Mouse (Mus musculus): ENCODE measurements around the gene Notch2. TPM values are rescaled to one million over a fixed set of nuclear protein-coding genes. Genes with fewer than 3 reads are reported as not detected.

The Notch2 gene
- polyA plus RNA-seq, 1 experiment = 49.4 TPM

DNA sequence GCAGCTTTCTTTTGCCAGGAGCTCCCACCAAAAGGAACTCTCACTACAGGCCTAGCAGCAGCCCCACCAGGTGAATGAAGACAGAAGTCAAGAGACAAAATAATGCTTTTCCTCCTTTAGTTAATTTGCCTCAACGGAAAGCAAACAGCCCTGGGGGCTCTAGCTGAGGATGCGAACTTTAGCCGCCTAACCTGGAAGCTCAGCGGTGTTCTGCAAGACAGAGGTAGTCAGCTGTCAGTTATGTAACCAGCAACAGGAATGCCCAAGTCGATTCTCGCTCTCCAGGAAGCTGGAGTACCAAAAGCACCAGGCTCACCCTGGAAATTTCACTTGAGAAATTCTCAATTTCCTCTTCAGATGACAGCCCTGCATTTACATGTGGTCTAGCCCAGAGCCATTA lies 36.6 kb upstream of the Notch2 start:
- TF ChIP-seq POLR2A (IDR thresholded peaks at IDR 0.05; ENCODE audit: low read depth, low read length) (no peak), CTCF (IDR thresholded peaks at IDR 0.05; ENCODE audit: borderline replicate concordance, insufficient read depth, low read length) (no peak)
- H3K4me3 ChIP-seq (ENCODE audit: insufficient read depth, low read length) = no peak overlapping the region
- no peak overlapping the region for H3K27ac ChIP-seq (ENCODE audit: insufficient read depth, low read length)
- H3K4me1 ChIP-seq (ENCODE audit: control insufficient read depth, insufficient read depth, low read length) = peaks cover 2% of the 10 kb centered on the region; the same call in 1 of the 2 replicates

DNA sequence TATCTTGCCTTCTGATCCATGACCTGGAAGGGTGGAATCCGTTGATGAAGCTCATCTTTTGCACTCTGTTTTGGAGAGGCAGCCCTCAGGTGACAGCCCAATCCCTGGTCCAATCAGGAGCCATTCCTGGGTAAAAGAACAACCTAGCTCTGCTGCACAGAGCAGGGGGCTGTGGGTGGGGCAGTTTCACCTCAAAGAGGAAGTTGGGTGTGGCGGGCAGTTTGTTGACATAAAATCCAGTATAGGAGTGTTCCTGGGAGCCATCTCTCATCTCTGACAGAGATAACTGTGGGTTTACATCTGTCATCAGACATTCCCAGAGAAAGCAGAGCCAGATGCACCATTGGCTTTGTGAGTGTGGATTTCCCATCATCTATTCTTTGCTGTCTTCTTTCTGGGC lies 34.6 kb upstream of the Notch2 start:
- Histone ChIP-seq H3K4me1 (ENCODE audit: control insufficient read depth, insufficient read depth, low read length) (no peaks in the 10 kb centered on the region; the same call in 1 of the 2 replicates), H3K27ac (ENCODE audit: insufficient read depth, low read length) (no peak overlapping the region), H3K4me3 (ENCODE audit: insufficient read depth, low read length) (no peak overlapping the region)
- no peak for TF ChIP-seq POLR2A (IDR thresholded peaks at IDR 0.05; ENCODE audit: low read depth, low read length)
- no peak for TF ChIP-seq CTCF (IDR thresholded peaks at IDR 0.05; ENCODE audit: borderline replicate concordance, insufficient read depth, low read length)

DNA sequence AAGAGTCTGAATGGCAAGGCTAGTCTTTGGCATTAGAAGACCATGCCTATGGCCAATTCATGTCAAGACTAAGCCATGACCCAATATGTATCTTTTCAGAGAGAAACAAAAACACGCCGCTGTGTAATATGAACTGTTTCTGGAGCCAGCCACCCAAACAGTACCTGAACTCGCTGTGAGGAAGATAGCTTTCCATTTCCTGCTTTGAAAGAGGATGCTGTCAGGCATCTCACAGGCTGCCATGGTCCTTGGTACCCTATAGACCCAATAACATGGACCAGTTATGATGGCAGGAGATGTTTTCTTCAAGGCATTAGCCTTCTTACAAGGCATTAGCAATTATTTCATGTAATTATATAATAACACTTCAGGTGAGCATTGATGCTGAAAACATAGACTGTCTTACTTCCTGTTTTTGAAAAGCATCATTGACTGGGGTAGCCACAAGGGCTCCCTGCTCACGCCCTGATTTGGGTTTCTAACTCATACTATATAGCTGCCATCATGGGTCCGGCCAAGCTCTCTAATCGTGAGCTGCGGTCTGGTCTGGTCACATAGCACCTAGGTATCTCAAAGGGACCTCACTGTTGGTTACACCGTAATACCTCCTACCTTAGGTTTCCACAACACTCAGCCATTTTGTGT lies 32.5 kb upstream of the Notch2 start:
- no peak overlapping the region for H3K4me3 ChIP-seq (ENCODE audit: insufficient read depth, low read length)
- no peaks in the 10 kb centered on the region; the same call in 1 of the 2 replicates for H3K4me1 ChIP-seq (ENCODE audit: control insufficient read depth, insufficient read depth, low read length)
- H3K27ac ChIP-seq (ENCODE audit: insufficient read depth, low read length) = no peak overlapping the region
- TF ChIP-seq POLR2A (IDR thresholded peaks at IDR 0.05; ENCODE audit: low read depth, low read length) (no peak), CTCF (IDR thresholded peaks at IDR 0.05; ENCODE audit: borderline replicate concordance, insufficient read depth, low read length) (no peak)

DNA sequence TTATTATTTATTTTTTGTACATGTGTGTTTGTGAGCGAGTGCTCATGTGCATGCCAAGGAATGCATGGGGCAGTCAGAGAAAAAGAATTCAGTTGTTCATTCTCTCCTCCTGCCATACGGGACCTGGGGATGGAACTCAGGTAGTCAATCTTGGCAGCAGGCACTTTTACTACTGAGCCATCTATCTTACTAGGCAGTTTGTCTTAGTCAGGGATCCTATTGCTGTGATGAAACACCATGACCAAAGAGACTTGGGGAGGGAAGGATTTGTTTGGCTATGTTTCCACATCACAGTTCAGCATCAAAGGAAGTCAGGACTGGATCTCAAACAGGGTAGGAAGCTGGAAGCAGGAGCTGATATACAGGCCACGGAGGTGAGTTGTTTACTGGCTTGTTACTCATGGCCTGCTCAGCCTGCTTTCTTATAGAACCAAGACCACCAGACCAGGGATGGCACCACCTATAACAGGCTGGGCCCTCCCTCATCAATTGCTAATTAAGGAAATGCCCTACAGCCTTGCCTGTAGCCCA lies 31.9 kb upstream of the Notch2 start:
- Histone ChIP-seq H3K27ac (ENCODE audit: insufficient read depth, low read length) (no peak overlapping the region), H3K4me3 (ENCODE audit: insufficient read depth, low read length) (no peak overlapping the region), H3K4me1 (ENCODE audit: control insufficient read depth, insufficient read depth, low read length) (no peaks in the 10 kb centered on the region; the same call in 1 of the 2 replicates)
- TF ChIP-seq CTCF (IDR thresholded peaks at IDR 0.05; ENCODE audit: borderline replicate concordance, insufficient read depth, low read length) = no peak
- no peak for TF ChIP-seq POLR2A (IDR thresholded peaks at IDR 0.05; ENCODE audit: low read depth, low read length)

DNA sequence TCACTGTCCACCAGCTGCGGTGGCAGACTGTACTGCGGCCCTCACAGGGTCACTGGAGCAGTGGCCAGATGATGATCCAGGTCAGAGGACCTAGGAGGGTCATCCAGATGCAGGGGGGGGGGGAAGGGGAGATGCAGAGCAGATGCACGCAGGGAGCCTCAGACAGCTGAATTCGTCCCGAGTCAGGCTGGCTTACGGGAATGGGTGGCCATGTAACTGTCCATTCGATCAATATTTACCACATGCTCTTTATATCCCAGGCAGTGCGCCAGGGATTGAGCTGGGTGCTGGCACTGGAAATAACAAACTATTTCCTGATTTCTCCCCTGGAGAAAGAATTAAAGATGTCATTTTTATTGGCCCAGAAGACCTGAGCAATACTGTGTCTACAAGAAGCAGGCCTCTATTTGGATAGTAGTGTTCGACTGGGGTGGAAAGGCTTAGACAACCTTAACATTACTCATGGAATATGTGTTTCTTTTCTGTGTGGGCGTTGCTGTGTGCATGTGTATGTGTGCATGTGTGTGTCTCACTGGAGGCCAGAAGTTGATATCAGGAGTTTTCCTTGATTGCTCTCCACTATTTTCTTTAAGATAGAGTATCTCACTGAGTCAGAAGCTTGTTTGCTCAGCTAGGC lies 28.3 kb upstream of the Notch2 start:
- H3K27ac ChIP-seq (ENCODE audit: insufficient read depth, low read length) = no peak overlapping the region
- TF ChIP-seq POLR2A (IDR thresholded peaks at IDR 0.05; ENCODE audit: low read depth, low read length) (no peak), CTCF (IDR thresholded peaks at IDR 0.05; ENCODE audit: borderline replicate concordance, insufficient read depth, low read length) (no peak)
- H3K4me1 ChIP-seq (ENCODE audit: control insufficient read depth, insufficient read depth, low read length) = no peaks in the 10 kb centered on the region; the same call in 1 of the 2 replicates
- no peak overlapping the region for H3K4me3 ChIP-seq (ENCODE audit: insufficient read depth, low read length)

DNA sequence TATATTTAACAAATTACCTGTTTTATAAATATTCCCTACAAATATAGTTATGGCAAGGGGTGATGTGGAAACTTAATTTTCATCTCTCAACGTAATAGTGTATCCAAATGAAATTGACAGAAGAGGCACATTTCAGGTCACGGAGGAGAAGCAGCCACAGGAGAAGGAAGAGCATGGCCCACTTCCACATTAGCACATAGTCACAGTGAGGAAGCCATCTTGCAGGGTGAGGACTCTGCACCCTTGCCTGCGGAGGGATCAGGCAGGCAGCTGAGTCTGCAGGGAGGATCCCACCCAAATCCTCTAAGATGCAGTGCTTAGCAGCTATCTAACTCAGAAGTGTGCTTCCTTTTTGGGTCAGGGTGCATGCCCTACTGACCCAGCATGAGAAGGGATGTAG lies 27.6 kb upstream of the Notch2 start:
- TF ChIP-seq CTCF (IDR thresholded peaks at IDR 0.05; ENCODE audit: borderline replicate concordance, insufficient read depth, low read length) (no peak), POLR2A (IDR thresholded peaks at IDR 0.05; ENCODE audit: low read depth, low read length) (no peak)
- H3K4me1 ChIP-seq (ENCODE audit: control insufficient read depth, insufficient read depth, low read length) = no peaks in the 10 kb centered on the region; the same call in 1 of the 2 replicates
- H3K27ac ChIP-seq (ENCODE audit: insufficient read depth, low read length) = no peak overlapping the region
- H3K4me3 ChIP-seq (ENCODE audit: insufficient read depth, low read length) = no peak overlapping the region

DNA sequence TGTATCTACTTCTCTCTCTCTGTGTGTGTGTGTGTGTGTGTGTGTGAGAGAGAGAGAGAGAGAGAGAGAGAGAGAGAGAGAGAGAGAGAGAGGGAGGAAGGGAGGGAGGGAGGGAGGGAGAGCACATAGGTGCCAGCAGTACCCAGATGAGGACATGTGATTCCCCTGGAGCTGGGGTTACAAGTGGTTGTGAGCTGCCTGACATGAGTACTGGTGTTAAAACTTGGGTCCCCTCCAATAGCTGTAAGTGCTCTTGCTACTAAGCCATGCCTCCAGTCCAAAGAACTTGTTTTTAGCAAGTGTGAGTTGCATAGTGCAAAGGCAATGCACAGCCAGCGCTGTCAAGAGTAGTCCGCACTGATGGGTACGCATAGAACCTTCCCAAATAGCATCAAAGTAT lies 26.2 kb upstream of the Notch2 start:
- no peak overlapping the region for H3K27ac ChIP-seq (ENCODE audit: insufficient read depth, low read length)
- no peaks in the 10 kb centered on the region; the same call in 1 of the 2 replicates for H3K4me1 ChIP-seq (ENCODE audit: control insufficient read depth, insufficient read depth, low read length)
- no peak overlapping the region for H3K4me3 ChIP-seq (ENCODE audit: insufficient read depth, low read length)
- no peak for TF ChIP-seq POLR2A (IDR thresholded peaks at IDR 0.05; ENCODE audit: low read depth, low read length)
- TF ChIP-seq CTCF (IDR thresholded peaks at IDR 0.05; ENCODE audit: borderline replicate concordance, insufficient read depth, low read length) = no peak

DNA sequence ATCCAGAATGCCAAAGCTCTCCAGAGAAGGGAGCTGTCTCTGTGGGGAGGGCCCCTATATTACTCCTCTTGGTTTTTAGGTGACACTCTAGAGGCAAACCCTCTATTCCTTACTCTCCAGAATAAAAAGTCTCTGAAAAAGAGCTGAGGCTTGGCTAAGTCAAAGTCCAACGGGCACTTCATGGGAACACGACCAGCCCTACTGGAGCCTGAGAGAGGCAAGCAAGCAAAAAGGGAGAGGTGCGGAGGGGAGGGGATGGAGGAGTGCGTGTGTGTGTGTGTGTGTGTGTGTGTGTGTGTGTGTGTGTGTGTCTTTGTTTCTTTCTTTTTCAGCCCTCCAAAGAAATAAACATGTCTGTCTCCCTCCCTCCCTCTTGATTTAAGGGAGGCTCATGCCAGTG lies 24.6 kb upstream of the Notch2 start:
- Histone ChIP-seq H3K4me1 (ENCODE audit: control insufficient read depth, insufficient read depth, low read length) (peaks cover 5% of the 10 kb centered on the region; the same call in 1 of the 2 replicates), H3K27ac (ENCODE audit: insufficient read depth, low read length) (no peak overlapping the region), H3K4me3 (ENCODE audit: insufficient read depth, low read length) (no peak overlapping the region)
- TF ChIP-seq POLR2A (IDR thresholded peaks at IDR 0.05; ENCODE audit: low read depth, low read length) (no peak), CTCF (IDR thresholded peaks at IDR 0.05; ENCODE audit: borderline replicate concordance, insufficient read depth, low read length) (no peak)

DNA sequence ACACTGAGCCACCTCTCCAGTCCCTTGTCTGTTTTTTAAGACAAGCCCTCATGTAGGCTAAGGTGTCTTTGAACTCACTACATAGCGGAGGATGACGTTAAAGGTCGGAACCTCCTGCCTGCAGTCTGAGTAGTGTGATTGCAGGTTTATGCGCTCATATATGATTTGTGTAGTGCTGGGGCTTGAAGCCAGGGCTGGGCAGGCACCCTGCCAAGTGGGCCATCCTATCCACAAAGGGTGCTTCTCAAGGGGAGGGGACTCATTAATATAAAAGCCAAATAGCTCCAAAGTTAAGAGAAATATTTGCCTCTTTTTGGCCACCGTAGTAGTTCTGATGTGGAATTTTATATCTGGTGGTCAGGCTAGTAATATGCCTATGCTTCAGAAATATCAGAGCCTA lies 22.8 kb upstream of the Notch2 start:
- peaks cover 7% of the 10 kb centered on the region; the same call in 1 of the 2 replicates for H3K4me1 ChIP-seq (ENCODE audit: control insufficient read depth, insufficient read depth, low read length)
- H3K4me3 ChIP-seq (ENCODE audit: insufficient read depth, low read length) = no peak overlapping the region
- H3K27ac ChIP-seq (ENCODE audit: insufficient read depth, low read length) = no peak overlapping the region
- no peak for TF ChIP-seq POLR2A (IDR thresholded peaks at IDR 0.05; ENCODE audit: low read depth, low read length)
- no peak for TF ChIP-seq CTCF (IDR thresholded peaks at IDR 0.05; ENCODE audit: borderline replicate concordance, insufficient read depth, low read length)

DNA sequence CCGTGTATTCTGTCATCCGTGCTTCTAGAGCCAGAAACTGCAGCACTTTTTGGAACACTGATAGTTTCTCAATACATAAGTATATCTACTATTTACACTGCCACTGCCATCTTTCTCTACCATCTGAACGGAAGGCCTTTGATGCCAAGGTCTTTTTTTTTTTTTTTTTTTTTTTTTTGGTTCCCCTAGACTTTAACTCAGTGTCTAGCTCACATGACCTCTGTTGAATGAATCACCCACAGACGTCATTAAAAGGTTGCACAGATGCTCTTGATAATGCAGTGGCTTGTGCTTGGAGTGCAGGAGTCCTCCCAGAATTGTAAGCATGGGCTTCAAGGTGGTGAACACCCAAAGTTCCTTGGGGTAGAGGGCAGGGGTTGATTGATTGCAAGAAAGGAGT lies 21.0 kb upstream of the Notch2 start:
- no peak overlapping the region for H3K27ac ChIP-seq (ENCODE audit: insufficient read depth, low read length)
- no peak overlapping the region for H3K4me3 ChIP-seq (ENCODE audit: insufficient read depth, low read length)
- peaks cover 7% of the 10 kb centered on the region; the same call in 1 of the 2 replicates for H3K4me1 ChIP-seq (ENCODE audit: control insufficient read depth, insufficient read depth, low read length)
- TF ChIP-seq CTCF (IDR thresholded peaks at IDR 0.05; ENCODE audit: borderline replicate concordance, insufficient read depth, low read length) (no peak), POLR2A (IDR thresholded peaks at IDR 0.05; ENCODE audit: low read depth, low read length) (no peak)
